Mouse (Mus musculus) frontal cortex, adult (tissue): ENCODE data around the gene Gpm6b.
A peak's percentile ranks its signal among the peaks of the same experiment; 100 is the strongest.

Experiments
- ATAC-seq: cut with Nextera tagmentation; 2 replicates; pipeline ENCODE4 v1.9.2; 2017; ENCODE audit warnings: mild to moderate bottlenecking, moderate library complexity, mixed read lengths; ENCODE audit not compliant: low TSS enrichment

Gpm6b gene

DNA sequence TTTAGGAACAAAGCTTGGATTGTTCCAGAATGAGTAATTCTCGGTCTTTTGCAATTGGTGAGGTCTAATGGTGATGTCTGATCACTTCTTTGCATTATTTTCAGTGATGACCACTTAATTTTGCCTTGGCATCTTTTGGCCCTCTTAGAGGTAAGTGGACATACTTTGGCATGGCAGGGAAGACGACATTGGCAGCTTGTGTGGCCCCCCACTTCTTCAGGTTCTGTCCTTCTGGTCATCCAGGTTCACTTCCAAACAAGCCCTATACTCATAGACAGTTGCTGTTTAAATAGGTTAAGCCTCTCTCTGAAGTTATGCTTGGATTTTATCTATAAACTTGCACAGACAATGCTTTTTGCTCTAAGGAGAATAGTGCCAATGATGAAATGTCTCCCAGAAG is 120.2 kb downstream of the Gpm6b start:
- ATAC-seq, result no peak

DNA sequence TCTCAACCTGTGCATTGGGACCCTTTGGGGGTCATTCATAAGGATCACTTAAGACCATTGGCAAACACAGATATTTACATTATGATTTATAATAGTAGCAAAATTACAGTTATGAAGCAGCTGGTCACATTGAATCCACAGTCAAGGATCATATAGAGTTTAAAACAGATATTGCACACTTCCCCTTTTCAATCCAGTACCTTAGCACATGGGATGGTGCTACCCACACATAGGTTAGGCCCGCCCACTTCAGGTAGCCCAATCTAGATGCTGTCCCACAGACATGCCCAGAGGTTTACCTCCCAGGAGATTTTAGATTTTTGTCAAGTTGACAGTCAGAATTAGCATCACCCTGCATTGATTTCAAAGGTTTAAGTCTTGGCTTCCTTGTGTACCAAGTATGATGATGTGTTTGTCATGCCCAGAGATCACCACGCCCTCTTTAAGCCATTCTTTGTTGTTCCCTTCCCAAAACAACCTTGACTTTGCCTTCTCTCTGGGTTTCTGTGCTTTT is 121.3 kb downstream of the Gpm6b start:
- no peak for ATAC-seq

DNA sequence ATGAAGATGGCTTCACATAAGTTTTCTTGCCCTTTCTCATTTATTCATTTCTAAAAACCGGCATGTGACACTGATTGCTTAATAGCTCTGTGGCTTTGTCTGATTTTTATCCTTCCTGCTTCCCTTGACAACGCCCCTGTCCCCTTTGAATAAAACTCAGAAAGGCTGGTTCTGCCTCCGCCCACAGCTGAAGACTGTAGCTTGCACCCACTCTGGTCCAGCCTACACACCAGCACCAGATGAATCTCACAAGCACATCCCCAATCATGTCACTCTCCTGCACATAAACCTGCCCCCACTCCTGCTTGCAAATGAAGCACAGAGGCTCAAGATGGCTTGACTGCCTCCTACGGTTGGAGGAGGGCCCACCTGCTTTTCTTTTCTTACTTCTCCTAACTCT is 121.7 kb downstream of the Gpm6b start:
- ATAC-seq, result peak; percentile 88

DNA sequence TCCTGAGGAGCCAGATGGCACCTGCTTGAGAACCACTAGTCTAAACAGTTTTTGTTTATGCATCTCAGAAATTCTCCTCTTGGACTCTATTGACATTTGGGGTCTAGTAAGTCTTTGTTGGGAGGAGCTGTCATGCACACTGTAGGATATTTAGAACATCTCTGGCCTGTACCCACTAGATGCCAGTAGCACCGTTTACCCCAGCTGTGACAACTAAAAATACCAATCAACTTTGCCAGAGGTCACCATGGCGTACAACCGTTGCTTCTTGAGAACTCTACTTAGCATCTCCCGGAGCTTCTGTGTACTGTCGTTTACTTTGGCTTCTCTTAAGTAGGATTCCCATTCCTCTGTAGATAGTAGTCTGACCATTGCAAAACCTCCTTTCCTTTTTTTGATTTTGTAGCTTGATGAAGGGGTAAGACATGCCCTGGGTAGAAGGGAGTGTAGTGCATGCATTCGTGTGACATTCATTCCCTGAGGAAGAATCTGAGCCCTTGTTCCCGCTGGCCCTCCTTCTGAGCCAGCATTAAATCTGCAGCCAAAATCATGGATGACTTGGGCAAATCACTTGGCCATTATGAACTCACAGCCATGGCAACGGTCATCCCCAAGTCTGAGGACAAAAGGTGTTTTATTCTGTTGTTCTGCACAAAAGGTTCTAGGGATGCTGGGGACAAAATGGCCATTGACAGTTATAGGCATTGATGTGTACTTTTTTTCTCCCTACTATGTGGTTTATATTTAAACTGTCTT is 126.9 kb downstream of the Gpm6b start:
- ATAC-seq, result peak; percentile 18; the same call in 1 of the 2 replicates

DNA sequence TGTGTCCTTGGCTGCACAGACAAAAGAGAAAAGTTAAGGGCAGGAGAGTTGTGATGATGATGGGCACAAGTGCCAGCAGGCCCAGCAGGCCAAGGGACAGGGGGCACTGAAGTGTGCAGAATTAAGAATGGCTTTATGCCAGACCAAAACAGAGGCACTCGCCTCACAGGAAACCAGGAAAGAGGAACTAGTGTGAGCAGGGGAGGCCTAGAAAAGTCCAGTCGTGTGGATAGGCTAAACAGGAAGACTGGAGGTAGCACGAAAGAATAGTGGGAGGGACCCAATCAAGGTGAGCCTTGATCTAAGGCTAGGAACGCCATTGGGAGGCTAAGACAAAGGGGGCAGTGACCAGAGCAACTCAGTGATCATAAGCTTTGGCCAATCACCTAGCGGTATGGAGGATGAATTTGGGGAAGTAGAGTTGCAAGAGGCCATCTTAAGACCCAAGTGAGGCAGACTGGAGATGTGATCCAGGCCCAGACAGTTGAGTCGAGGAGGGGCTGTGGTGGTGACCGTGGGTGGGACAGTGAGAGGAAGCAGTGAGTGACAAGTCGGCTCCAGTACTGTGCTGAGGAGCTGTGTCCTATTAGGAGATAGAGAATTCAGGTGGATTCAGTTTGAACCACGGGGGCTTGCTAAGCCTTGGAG is 138.1 kb downstream of the Gpm6b start:
- ATAC-seq, result no peak

DNA sequence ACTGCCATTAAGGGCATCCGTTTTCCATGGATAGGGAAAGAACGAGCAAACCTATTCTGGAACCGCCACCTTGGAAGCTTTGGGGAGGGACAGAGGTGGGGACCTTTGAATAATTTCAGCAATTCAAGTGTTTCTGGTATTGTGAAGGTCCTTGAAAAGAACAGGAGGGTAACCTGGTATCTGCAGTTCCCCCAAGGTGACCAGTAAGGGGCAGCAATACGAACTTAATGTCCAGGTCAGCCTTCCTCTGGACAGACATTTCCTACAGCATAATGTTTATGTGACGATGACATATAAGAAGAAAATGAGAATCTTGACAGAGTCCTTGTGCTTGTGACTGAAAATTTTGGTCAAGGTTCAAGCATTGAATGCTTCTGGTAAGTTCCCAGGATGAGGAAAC is 139.9 kb downstream of the Gpm6b start:
- ATAC-seq, result no peak

DNA sequence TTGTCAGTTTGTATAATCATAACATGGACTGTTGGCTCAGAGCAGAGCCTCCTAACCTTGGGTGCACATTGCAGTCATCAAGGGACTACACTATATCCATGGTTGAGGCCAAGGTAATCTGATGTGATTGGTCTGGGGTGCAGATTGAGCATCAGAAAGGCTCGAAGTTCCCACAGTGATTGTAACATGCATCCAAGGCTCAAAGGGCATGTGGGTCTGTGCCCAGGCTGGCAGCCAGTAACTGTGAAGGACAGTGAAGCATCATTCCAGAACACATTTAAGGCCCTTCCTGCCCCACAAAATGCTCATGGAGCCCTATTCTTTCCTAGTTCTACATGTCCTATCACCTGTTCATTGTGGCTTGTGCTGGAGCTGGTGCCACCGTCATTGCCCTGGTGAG is 144.9 kb downstream of the Gpm6b start:
- ATAC-seq, result no peak

DNA sequence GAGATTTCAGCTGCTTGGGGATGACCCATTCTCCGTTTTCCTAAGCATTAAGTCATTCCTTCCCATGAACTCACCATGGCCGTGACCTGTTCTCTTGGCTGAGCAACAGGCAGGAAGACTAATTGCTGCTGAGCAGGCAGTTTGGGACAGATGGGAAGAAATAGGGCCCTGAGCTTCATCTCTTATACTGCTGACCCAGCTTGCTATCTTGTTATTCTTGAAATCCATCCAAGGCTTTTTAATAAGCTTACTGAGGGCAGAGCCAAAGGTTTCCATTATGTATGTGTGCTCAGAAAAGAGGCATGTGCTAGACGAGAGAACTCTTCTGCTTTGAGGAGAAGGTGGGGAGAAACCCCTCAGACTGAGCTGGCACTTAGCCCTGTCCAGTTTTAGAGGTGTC is 146.2 kb downstream of the Gpm6b start:
- 0 out of 2 replicates have a peak, but pooled peaks have one; percentile 4 for ATAC-seq

DNA sequence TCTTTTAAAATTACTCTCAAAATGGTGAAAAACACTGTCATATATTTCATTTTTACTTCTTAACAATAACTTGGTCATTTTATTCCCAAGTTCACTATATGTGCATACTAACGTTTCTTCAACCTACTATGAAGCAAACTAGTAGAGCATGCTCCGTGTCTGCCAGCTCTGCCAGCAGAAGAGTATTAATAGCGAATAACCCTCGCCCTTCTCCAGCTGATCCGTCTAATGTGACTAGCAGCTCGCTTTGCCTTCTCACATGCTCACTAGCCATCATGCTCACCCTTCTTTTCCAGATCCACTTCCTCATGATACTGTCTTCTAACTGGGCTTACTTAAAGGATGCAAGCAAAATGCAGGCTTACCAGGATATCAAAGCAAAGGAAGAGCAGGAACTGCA is 147.9 kb downstream of the Gpm6b start:
- ATAC-seq, result no peak

DNA sequence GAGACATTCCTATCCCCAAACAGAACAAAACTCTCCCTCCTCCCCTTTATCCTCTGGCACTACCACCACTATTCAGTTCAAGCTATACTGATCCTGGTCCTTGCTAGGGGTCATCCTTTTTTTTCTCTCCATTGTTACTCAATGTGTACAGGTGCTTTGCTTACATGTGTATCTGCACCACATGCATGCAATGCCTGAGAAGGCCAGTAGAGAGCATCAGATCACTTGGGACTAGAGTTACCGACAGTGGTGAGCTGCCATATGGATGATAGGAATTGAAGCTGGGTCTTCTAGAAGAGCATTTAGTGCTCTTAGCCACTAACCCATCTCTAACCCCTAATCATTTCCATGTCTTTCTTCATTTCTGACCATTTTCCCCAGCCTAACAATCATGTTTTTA is 155.0 kb downstream of the Gpm6b start:
- ATAC-seq, result no peak

DNA sequence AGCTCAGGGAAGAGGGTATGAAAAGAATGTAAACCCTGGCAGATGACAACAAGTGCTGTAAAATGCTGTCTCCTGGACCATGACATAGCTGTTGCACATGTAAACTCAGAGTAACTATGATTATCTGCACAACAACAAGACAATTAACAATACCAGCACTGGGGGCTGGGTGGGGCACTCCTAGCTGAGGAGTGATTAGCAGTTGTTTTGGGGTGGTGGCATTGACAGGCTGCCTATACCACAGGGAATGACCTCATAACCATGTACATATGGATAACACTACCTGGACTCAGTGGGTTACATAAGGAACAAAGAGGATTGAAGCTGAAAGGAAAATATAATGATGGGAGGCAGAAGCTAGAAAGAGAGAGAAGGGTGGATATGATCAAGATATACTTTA is 169.2 kb downstream of the Gpm6b start:
- ATAC-seq, result no peak

DNA sequence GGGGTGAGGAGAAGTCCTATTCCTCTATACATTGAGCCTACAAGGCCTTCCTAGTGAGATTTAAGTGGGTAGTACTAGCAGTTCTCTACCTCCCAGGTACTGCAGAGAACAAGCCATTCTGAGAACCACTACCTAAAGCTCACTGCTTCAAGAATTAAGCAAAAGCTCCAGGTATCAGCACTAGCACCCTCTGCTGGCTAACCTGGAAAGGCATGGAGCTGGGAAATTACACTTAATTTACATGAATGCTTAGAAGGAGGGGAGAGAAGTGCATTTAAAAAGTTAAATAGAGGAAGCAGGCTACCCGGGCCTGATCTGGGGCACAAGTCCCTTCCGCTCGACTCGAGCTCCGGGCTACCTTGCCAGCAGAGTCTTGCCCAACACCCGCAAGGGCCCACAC is 177.5 kb downstream of the Gpm6b start:
- ATAC-seq, result peak; percentile 80

DNA sequence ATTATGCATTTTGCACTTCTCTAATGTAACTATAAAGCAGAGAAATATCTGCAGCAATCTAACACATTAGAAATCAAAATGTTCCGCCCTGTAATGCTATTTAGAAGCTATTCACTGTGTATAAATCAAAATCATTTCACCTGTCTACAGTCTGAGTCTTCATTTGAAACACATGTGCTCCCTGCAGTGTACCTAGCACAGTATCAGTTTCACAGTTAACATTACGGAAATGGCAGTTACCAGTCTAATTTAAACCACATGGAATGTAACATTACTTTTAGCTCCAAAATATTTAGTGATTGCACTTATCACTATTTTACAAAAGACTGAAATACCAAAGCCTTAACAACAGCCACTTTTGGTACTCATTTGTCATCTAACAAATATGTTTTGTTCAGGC is 196.1 kb downstream of the Gpm6b start:
- ATAC-seq, result no peak
